Mouse (Mus musculus): ENCODE measurements around the gene Gm11985.

Gm11985 gene

GRCm38 (mm10) chr11:7153081-7153480 lies 35.3 kb downstream of the Gm11985 start:
- no peak for DNase-seq (ENCODE audit: low spot score in 2 of 2)

GRCm38 (mm10) chr11:7152371-7152770 lies 36.0 kb downstream of the Gm11985 start:
- DNase-seq (ENCODE audit: low spot score in 2 of 2) = no peak

GRCm38 (mm10) chr11:7150511-7150910 lies 37.9 kb downstream of the Gm11985 start:
- no peak for DNase-seq (ENCODE audit: low spot score in 2 of 2)

- no peak for DNase-seq (ENCODE audit: low spot score in 2 of 2)
Measured at GRCm38 (mm10) chr11:7149471-7149870, 38.9 kb downstream of the Gm11985 start.

GRCm38 (mm10) chr11:7147945-7148344 lies 40.4 kb downstream of the Gm11985 start:
- DNase-seq (ENCODE audit: low spot score in 2 of 2) = peak; percentile 5 to 10

GRCm38 (mm10) chr11:7147536-7147935 lies 40.8 kb downstream of the Gm11985 start:
- no peak for DNase-seq (ENCODE audit: low spot score in 2 of 2)

GRCm38 (mm10) chr11:7145221-7145620 lies 43.1 kb downstream of the Gm11985 start:
- peak; percentile 71 to 78 for DNase-seq (ENCODE audit: low spot score in 2 of 2)

GRCm38 (mm10) chr11:7144369-7144768 lies 44.0 kb downstream of the Gm11985 start:
- DNase-seq (ENCODE audit: low spot score in 2 of 2) = peak; percentile 11 to 19

GRCm38 (mm10) chr11:7142725-7143124 lies 45.6 kb downstream of the Gm11985 start:
- DNase-seq (ENCODE audit: low spot score in 2 of 2) = no peak

GRCm38 (mm10) chr11:7140449-7140848 lies 47.9 kb downstream of the Gm11985 start:
- peak in 1 of 2 experiments; percentile 18 for DNase-seq (ENCODE audit: low spot score in 2 of 2)

GRCm38 (mm10) chr11:7138370-7138769 lies 50.0 kb downstream of the Gm11985 start:
- no peak for DNase-seq (ENCODE audit: low spot score in 2 of 2)

GRCm38 (mm10) chr11:7136246-7136855 lies 52.0 kb downstream of the Gm11985 start:
- no peak for DNase-seq (ENCODE audit: low spot score in 2 of 2)

GRCm38 (mm10) chr11:7135763-7136162 lies 52.6 kb downstream of the Gm11985 start:
- no peak for DNase-seq (ENCODE audit: low spot score in 2 of 2)

- DNase-seq (ENCODE audit: low spot score in 2 of 2) = no peak
Measured at GRCm38 (mm10) chr11:7135301-7135700, 53.1 kb downstream of the Gm11985 start.

- DNase-seq (ENCODE audit: low spot score in 2 of 2) = no peak
Measured at GRCm38 (mm10) chr11:7134319-7134718, 54.0 kb downstream of the Gm11985 start.

GRCm38 (mm10) chr11:7133736-7134135 lies 54.6 kb downstream of the Gm11985 start:
- no peak for DNase-seq (ENCODE audit: low spot score in 2 of 2)
